Mouse (Mus musculus) lung, adult 2 months (tissue): ENCODE data around the gene Cyp2j5.

Experiments used
- CTCF ChIP-seq: fragments of 200-500 bp; IDR thresholded peaks from 2 replicates; pipeline ENCODE4 v1.5.1; 2011; ENCODE audit warnings: mild to moderate bottlenecking, low read length, control low read depth; ENCODE audit not compliant: insufficient read depth
- POLR2A ChIP-seq: fragments of 200-500 bp; IDR thresholded peaks from 2 replicates; pipeline ENCODE4 v1.6.1; 2011; ENCODE audit warnings: low read depth, mild to moderate bottlenecking, control low read depth, low read length, borderline replicate concordance; ENCODE audit errors: extremely low read depth

DNA sequence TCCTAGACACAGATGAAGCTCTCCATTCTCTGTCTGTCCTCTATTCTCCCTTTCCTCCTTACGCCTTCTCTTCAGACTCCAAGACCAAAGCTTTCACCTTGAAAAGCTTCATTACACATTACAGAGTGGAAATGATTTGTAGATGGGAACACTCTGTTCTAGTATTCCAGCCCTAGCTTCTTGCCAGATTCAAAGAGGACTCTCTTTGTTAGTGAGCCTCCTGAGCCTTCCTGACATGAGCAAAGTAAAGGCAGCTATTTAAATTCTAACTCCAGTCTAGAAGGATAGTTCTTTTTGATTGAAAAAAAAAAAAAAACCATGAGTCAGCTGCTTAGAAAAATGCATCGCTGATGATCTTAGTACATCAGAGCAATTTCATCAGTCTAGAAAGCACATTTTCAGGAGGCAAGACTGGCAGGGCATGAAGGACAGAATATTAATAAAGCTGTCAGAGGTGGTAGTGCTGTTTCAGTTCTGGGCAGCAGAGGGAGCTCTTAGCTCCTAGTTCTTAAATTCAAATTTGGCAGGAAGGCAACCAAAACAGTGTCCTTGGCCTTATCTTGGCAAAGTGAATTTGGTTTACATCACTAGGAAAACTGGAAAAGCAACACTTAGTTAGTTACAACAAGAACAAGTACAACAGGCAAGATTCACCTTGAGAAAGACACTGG, 41.5 kb upstream of the Cyp2j5 start:
- TF ChIP-seq CTCF: 0 out of 2 replicates have a peak, but pooled peaks have one; percentile 5
- no peak for TF ChIP-seq POLR2A
